Mouse (Mus musculus) c-Kit-positive CD71-positive TER-119-positive erythroid progenitor cells, embryonic 14.5 days (primary cell): Measurements from ENCODE around the gene Rom1.

ENCODE experiments used
- DNase-seq: peaks from one replicate; pipeline ENCODE4 v3.0.0-alpha.2; 2013; ENCODE audit warnings: low spot score

Gene Rom1

GRCm38 (mm10) chr19:8942276-8942964 lies 13.3 kb upstream of the Rom1 start:
- no peak for DNase-seq

- peak; percentile 95 for DNase-seq
Observed at GRCm38 (mm10) chr19:8941515-8942217, 12.5 kb upstream of the Rom1 start, which contains the start of gene Mta2. Gene Mta2, plus strand, starts transcription at chr19:8941875.

- no peak for DNase-seq
Observed at GRCm38 (mm10) chr19:8941136-8941514, 12.0 kb upstream of the Rom1 start.

GRCm38 (mm10) chr19:8940526-8941133 lies 11.5 kb upstream of the Rom1 start:
- DNase-seq = no peak

- no peak for DNase-seq
Observed at GRCm38 (mm10) chr19:8936736-8937135, 7.6 kb upstream of the Rom1 start.

GRCm38 (mm10) chr19:8930771-8931170 lies 1.6 kb upstream of the Rom1 start:
- DNase-seq = no peak

- DNase-seq = no peak
Observed at GRCm38 (mm10) chr19:8930117-8930516, 961 bp upstream of the Rom1 start.

GRCm38 (mm10) chr19:8928689-8929223 lies 400 bp downstream of the Rom1 start:
- DNase-seq = no peak

GRCm38 (mm10) chr19:8927891-8928525 lies 1.1 kb downstream of the Rom1 start:
- DNase-seq = no peak

GRCm38 (mm10) chr19:8926766-8927165 lies 2.4 kb downstream of the Rom1 start:
- no peak for DNase-seq

GRCm38 (mm10) chr19:8921741-8922140 lies 7.4 kb downstream of the Rom1 start:
- DNase-seq = no peak

GRCm38 (mm10) chr19:8920836-8921291 lies 8.3 kb downstream of the Rom1 start:
- DNase-seq = peak; percentile 75

- DNase-seq = peak; percentile 90
Observed at GRCm38 (mm10) chr19:8920073-8920736, 9.0 kb downstream of the Rom1 start, which contains the start of gene B3gat3. Gene B3gat3, plus strand, starts transcription at chr19:8920374.

- no peak for DNase-seq
Observed at GRCm38 (mm10) chr19:8919684-8920072, 9.5 kb downstream of the Rom1 start.

GRCm38 (mm10) chr19:8919000-8919399 lies 10.2 kb downstream of the Rom1 start:
- DNase-seq = no peak

GRCm38 (mm10) chr19:8914212-8914611 lies 14.9 kb downstream of the Rom1 start:
- DNase-seq = no peak

GRCm38 (mm10) chr19:8911810-8912209 lies 17.3 kb downstream of the Rom1 start:
- no peak for DNase-seq

- DNase-seq = no peak
Observed at GRCm38 (mm10) chr19:8908531-8908930, 20.6 kb downstream of the Rom1 start.

- DNase-seq = no peak
Observed at GRCm38 (mm10) chr19:8903412-8903811, 25.7 kb downstream of the Rom1 start.

GRCm38 (mm10) chr19:8899079-8899478 lies 30.1 kb downstream of the Rom1 start:
- no peak for DNase-seq

- DNase-seq = peak; percentile 50
Observed at GRCm38 (mm10) chr19:8898576-8898975, 30.6 kb downstream of the Rom1 start.
